Mouse (Mus musculus) brain, adult 2 months (tissue): Measurements from ENCODE around the gene Gm10100.
"Not testable (repeated sequence)": the region's sequence is repeated elsewhere in the genome, so short reads cannot be mapped to it uniquely, and the experiment has no call there.

ENCODE experiments used
- DNase-seq: peaks from one replicate; pipeline ENCODE4 v3.0.0; 2011; ENCODE audit warnings: low read depth, low spot score

Gm10100 gene

DNA sequence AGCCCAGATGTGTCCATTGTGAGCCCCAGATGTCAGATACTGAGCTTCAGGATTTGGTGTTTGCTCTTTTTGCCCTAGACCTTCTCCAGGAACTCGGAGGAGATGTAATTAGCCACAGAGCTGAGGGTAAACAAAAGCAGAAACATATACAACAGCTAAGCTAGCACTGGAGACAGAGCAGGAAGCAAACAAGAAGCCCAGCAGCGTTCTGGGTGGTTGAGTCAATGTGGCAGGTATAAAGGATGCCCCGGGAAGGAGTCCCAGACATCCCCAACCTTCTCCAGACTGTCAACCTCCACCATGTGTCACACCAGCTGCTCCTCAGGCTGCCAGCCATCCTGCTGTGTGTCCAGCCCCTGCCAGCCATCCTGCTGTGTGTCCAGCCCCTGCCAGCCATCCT is at the start of gene Gm10100:
Gm10100 (plus strand) TSS at position 301 of the 400 bp plus-strand sequence.
- no peak for DNase-seq

DNA sequence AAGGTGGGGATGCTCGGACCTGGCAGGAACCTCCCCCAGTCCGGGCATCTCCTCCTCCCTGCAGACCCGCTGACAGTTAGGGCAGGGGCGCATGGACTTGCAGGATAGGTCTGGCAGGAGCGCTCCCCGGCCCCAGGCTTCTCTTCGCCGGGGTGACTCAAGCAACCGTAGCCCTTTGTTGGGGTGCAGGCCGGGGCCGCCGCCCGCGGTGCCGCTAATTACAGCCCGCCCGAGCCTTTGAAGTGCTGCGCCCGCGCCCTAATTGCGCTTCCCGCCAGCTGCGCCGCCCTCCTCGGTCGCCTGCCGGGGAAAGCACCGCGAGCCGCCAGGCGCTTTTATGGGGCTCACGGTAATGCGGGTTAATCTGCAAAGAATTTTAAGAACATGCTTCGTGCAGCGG is 48.7 kb upstream of the Gm10100 start:
- DNase-seq, result peak; percentile 24

DNA sequence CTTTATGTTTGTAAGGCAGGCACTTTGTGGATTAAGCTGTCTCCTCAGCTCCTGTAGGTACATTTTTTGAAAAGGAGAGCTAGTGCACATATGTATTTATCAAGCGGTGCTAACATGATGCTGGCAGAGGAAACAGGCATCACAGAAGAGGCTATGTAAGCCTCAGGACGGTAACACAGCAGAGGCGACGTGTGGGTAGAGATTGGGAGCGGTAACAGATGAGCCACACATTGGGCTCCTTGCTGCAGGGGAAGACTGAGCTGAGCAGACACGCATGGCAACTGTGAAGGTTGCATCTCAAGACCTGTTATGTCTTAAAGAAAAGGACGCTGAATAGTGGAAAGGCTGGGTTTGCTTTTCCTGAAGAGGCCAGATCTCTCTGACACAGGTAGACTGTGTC is 43.3 kb upstream of the Gm10100 start:
- peak; percentile 55 for DNase-seq

DNA sequence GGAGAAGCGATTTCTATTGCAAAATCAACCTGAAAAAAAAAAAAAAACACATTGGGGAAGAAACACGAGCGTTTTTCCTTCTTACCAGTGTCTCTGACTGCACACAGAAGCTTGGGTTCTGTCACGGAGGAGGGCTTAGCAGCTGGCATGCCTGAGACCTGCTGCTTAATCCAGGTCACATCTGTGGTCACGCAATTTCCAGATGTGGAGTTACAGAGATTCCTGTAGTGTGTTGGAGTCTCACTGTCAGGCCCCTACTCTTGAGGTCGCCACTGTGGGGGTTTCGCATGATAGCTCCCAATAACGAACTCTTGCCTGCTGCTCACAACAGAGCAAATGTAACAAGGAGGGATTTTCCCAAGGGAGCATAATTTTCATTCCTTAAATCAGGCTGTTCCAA is 42.1 kb upstream of the Gm10100 start:
- no peak for DNase-seq

DNA sequence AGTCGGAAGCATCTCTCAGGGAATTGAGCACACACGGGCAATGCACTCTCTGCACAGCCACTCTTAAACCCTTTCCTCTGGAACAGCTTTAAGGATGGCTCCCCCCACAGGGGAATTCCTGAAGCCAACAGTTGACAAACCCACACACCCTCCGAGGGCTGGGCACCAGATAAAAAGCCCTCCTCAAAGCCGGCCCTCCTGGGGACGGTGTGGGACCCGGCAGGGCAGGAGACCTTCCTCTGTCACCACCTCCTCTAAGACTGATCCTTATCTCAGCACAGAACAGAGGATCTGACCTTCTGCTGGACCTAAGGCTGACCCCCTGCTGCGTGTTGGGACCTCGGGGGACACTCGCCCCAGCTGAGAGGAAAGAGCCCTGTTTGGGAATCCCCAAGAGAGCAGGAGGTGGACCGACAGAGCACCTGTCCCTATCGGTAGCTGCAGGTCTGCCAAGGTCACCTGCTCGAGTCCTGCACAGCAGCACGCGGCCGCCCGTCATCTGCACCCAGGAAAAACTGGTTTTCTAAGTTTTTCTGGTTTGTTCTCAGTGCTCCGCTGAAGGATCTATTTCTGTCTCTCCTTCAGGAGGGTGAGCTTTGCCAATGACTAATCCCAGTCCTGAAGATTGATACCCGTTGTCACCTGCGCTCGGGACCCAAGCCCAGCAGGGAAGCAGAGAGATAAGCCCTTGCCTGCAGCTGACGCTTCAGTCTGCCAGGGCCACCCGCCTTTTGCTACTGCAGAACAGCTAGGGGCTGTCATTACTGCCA is 40.2 kb upstream of the Gm10100 start, which contains the start of gene Tspear:
Tspear (plus strand) TSS at position 675 of the 770 bp plus-strand sequence.
- DNase-seq, result peak; percentile 15

DNA sequence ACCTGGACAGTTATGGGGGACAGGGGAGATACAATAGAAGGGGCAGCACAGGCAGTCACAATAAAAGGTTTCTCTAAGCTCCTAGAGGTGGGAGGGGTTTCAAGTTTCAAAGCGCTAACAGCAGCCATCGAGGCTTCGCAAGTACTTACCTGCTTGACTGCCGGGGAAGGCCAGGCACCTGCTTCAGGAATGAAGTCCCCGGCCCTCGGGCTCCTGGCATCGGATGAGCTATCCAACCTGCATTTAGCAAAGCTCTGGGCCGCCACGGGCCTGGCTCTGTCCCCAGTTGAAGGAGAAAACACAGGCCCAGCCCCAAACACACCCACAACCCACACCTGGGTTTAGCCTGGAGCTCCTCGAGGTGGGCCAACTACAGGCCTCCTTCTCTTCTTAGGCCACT is 39.3 kb upstream of the Gm10100 start:
- no peak for DNase-seq

DNA sequence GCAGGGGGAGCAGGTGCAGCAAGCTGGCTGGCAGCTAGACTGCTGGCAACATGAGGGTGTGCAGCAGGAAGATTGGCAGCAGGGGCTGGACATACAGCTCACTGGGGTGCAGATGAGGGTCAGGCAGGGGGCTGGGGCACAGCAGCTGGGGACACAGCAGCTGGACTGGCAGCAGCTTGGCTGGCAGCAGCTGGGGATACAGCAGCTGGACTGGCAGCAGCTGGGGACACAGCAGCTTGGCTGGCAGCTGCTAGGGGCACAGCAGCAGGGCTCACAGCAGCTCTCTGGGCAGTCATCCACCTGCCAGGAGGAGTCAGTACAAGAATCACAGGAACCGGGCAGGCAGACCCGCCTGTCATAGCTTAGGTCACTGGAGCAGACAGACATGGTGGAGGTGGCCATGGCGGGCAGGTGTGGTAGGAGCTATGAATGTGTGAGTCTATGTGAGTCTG is 35.9 kb upstream of the Gm10100 start, which contains the start of gene Gm19402:
Gm19402 (minus strand) TSS at position 402 of the 452 bp plus-strand sequence.
- not testable (repeated sequence) for DNase-seq

DNA sequence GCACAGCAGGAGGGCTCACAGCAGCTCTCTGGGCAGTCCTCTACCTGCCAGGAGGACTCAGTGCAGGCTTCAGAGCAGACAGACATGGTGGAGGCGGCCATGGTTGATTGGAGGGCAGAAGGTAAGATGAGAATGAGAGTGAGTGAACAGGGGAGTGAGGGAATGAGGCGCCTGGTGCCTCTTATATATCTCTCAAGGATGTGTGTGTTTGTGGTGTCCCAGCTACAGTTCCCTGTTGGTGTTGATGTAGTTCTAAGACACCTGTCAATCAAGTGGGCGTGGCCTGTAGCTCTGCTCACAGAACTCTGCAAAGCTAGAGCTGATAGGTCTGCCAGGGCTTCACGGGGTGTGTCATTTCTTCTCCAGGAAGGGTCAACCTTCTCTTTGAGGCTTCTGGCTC is 29.2 kb upstream of the Gm10100 start, which contains the start of gene Gm9508:
Gm9508 (minus strand) TSS at position 101 of the 400 bp plus-strand sequence.
- DNase-seq, result no peak

DNA sequence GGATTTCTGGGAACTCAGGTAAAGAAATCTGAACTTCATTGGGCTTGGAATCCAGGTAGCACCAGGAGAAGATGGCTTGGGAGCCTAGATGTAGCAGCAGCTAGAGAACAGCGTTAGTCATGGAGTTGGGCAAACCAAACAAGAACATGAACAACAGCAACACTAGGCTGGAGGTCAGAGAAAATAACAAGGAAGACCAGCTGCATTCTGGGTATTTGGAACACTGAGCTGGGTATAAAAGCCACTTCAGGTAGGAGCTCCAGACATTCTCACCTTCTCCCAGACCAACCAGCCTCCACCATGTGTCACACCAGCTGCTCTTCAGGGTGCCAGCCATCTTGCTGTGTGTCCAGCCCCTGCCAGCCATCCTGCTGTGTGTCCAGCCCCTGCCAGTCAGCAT is 20.0 kb upstream of the Gm10100 start, which contains the start of gene Gm10272:
Gm10272 (plus strand) TSS at position 301 of the 400 bp plus-strand sequence.
- DNase-seq, result no peak

DNA sequence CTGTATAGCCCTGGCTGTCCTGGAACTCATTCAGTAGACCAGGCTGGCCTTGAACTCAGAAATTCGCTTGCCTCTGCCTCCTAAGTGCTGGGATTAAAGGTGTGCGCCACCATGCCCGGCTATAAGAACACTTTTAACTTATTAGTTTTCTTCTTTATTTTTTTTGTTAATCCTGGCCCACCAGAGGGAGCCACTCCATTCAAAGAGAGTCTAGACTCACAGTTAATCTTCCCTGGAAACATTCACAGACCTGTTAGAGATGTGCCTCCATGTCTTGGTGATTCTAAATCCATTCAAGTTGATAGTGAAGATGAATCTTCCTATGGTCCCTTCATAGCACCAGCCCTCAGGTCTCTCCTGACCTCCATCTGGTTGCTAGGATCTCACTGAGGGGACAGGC is 16.5 kb upstream of the Gm10100 start:
- DNase-seq, result peak; percentile 24

DNA sequence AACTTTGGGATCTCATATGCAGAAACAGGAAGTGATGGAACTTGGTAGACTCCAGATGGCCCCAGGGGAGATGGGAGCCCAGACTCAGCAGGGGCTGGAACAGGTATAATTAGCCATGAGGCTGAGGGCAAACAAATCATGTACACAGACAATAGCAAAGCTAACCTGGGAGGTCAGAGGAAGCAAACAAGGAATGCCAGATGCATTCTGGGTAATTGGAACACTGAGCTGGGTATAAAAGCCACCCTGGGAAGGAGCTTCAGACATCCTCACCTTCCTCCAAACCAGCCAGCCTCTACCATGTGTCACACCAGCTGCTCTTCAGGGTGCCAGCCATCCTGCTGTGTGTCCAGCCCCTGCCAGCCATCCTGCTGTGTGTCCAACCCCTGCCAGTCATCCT is 15.1 kb upstream of the Gm10100 start, which contains the start of gene Gm10024:
Gm10024 (plus strand) TSS at position 301 of the 400 bp plus-strand sequence.
- DNase-seq, result not testable (repeated sequence)

DNA sequence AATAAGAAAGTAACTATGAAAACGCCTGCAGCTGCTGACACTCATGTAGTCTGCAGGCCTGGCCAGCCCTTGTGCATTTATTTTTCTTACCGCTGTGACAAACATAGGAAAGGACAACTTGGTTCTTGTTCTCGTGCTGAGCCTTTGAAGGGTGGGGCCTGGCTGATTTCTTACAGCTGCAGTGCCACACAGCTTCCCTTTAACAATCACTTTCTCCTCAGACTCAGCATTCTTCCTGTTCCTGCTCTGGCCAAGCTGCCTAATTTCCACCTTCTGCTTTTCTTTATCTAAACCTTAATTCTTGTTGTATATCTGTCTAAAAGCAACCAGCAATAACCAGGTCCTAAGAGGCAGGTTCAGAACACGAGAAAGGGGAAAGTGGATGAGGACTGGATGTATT is 12.6 kb upstream of the Gm10100 start:
- DNase-seq, result no peak

DNA sequence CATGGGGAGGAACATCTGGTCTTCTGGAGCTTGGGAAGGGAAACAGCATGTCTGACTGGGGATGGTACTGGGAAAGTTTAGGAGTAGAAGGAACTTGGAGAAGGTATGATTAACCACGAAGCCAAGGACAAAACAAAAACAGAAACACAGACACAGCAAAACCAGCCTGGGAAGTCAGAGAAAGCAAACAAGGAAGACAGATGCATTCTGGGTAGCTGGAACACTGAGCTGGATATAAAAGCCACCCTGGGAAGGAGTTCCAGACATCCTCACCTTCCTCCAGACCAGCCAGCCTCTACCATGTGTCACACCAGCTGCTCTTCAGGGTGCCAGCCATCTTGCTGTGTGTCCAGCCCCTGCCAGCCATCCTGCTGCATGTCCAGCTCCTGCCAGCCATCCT is 10.8 kb upstream of the Gm10100 start, which contains the start of gene Gm10142:
Gm10142 (plus strand) TSS at position 301 of the 400 bp plus-strand sequence.
- DNase-seq, result no peak

DNA sequence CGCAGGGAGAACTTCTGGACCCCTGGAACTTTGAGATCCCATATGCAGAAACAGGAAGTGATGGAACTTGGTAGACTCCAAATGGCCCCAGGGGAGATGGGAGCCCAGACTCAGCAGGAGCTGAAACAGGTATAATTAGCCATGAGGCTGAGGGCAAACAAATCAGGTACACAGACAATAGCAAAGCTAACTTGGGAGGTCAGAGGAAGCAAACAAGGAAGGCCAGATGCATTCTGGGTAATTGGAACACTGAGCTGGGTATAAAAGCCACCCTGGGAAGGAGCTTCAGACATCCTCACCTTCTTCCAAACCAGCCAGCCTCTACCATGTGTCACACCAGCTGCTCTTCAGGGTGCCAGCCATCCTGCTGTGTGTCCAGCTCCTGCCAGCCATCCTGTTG is 6.0 kb upstream of the Gm10100 start, which contains the start of gene Krtap12-1:
Krtap12-1 (plus strand) TSS at position 301 of the 400 bp plus-strand sequence.
- DNase-seq, result not testable (repeated sequence)

DNA sequence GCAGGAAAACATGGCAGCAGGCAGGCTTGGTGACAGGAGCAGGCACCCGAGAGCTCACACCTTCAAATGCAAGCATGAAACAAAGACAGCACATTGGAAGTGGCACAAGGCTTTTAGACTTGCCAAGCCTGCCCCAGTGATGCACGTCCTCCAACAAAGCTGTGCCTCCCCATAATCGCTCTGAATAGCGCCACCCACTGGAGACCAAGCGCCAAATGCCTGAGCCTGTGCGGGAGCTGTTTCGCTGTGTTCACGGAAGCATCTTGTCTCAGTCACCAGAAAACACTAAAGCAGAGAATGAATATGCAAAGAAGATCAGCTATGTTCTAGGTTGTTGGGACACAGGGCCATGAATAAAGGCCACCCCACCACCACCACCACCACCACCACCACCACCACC is 1.4 kb upstream of the Gm10100 start:
- no peak for DNase-seq

DNA sequence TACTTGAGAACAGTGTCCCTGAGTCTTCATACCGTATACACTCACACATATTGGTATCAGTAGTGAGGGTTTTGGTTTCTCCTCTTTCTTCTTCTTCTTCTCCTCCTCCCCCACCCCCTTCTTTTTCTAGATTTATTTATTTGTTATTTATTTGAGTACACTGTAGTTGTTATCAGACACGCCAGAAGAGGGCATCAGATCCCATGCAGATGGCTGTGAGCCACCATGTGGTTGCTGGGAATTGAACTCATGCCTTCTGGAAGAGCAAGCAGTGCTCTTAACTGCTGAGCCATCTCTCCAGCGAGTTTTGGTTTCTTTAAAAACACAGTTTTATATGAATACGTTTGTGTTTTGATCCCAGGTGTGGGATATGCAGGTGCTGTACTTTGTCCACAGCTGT is 2.0 kb downstream of the Gm10100 start:
- DNase-seq, result peak; percentile 20

DNA sequence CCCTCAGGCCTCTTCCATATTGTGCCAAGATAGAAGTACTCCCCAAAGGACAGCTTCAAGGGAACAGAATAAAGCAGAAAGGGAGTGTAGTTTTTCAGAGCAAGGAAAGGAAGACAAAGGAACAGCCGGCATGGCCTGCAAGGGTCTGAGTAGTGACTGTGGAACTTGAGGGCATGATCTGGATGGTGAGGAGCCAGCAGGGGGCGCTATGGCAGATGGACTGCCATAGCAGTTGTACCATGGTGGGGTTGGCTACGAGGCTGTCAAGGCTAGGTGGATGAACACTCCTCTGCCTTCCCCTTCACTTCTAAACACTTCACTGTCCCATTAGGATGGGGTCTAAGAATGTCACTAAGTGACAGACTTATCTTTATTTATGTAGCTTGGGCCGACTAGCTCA is 3.0 kb downstream of the Gm10100 start:
- no peak for DNase-seq

DNA sequence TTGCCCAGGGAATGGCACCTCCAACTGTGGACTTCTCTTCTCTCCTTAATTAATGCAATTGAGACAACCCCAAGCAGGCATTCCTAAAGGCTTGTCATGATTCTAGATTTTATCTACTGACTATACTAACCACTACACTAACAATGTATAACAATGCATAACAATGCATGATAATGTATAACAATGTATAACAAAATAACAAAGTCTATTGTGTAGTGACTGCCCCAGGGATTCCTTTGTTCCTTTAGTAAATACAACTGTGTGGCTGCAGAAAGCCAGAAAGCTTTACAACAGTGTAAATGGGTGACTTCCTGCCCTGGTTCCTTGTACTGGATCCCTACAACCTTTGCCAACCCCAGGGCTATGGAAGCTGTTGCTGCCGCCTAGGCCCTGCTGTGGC is 9.6 kb downstream of the Gm10100 start:
- DNase-seq, result no peak

DNA sequence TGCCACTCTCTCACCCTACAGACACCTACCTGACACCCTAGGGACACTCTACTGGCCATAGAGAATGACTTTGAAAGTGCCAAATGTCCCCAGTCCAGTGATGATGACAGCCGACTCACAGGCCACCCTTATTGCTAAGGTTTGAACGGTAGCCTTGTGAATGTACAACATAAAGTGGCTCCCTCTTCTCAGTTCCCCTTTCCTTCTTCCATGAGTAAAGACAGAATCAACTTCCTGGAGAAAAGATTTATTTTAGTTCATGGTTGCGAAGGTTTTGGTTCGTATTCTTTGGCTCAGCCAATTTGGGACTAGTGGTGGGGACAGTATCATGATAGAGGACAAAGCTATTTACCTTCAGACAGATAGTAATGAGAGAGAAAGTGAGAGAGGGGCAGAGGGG is 12.6 kb downstream of the Gm10100 start:
- no peak for DNase-seq

DNA sequence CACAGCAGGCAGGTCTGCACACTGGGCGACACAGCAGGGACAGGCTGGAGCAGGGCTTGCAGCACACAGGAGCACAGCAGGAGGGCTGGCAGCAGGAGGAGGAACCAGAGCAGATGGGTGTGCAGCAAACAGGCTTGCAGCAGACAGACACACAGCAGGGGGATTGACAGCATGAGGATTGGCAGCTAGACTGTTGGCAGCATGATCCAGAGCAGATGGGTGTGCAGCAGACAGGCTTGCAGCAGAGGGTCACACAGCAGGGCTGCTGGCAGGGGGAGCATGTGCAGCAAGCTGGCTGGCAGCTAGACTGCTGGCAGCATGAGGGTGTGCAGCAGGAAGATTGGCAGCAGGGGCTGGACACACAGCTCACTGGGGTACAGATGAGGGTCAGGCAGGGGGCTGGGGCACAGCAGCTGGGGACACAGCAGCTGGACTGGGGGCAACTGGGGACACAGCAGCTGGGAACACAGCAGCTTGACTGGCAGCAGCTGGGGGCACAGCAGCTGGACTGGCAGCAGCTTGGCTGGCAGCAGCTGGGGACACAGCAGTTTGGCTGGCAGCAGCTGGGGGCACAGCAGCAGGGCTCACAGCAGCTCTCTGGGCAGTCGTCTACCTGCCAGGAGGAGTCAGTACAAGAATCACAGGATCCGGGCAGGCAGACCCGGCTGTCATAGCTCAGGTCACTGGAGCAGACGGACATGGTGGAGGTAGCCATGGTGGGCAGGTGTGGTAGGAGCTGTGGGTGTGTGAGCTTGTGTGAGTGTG is 15.8 kb downstream of the Gm10100 start, which contains the start of gene Gm18596:
Gm18596 (minus strand) TSS at position 715 of the 765 bp plus-strand sequence.
- DNase-seq, result not testable (repeated sequence)

DNA sequence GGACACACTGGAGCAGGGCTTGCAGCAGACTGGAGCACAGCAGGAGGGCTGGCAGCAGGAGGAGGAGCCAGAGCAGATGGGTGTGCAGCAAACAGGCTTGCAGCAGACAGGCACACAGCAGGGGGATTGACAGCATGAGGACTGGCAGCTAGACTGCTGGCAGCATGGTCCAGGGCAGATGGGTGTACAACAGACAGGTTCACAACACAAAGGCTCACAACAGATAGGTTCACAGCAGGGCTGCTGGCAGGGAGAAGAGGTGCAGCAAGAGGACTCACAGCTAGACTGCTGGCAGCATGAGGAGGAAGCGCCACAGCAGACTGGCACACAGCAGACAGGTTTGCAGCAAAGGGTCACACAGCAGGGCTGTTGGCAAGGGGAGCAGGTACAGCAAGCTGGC is 24.4 kb downstream of the Gm10100 start:
- not testable (repeated sequence) for DNase-seq

DNA sequence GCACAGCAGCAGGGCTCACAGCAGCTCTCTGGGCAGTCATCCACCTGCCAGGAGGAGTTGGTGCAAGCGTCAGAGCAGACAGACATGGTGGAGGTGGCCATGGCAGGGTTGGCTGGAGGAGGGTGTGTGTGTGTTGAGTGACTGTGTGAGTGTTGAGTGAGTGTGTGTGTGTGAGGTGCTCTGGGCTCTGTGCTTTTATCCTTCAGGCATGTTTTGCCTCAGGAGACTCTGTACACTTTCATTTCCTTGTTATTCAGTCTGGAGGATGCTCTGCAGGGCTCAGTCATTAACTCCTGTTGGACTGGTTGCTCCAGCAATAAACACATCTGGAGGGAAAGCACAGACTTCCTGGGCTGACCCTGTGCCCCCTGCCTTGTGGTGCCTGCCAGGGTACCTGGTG is 25.0 kb downstream of the Gm10100 start, which contains the start of gene Gm9736:
Gm9736 (minus strand) TSS at position 101 of the 400 bp plus-strand sequence.
- DNase-seq, result not testable (repeated sequence)
